Mouse (Mus musculus) liver, adult 2 months (tissue): Measurements from ENCODE around the gene Fndc7.
"Not testable (repeated sequence)": the region's sequence is repeated elsewhere in the genome, so short reads cannot be mapped to it uniquely, and the experiment has no call there.

Source experiments
- CTCF ChIP-seq: fragments of 200-500 bp; IDR thresholded peaks from 2 replicates; pipeline ENCODE4 v1.5.1; 2011; ENCODE audit warnings: low read depth, low read length, control low read depth
- POLR2A ChIP-seq: fragments of 200-500 bp; IDR thresholded peaks from 2 replicates; pipeline ENCODE4 v1.6.1; 2011; ENCODE audit warnings: low read length, control low read depth; ENCODE audit not compliant: insufficient read depth; ENCODE audit errors: extremely low read depth

DNA sequence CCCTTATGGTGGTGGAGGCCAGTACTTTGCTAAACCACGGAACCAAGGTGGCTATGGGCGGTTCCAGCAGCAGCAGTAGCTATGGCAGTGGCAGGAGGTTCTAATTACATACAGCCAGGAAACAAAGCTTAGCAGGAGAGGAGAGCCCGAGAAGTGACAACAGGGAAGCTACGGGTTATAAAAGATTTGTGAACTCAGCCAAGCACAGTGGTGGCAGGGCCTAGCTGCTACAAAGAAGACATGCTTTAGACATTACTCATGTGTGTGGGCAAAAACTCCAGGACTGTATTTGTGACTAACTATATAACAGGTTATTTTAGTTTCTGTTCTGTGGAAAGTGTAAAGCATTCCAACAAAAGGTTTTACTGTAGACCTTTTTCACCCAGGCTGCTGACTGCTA lies 7.9 kb downstream of the Fndc7 start:
- TF ChIP-seq CTCF, POLR2A: not testable (repeated sequence)
